Mouse (Mus musculus) intestine, postnatal 0 days (tissue): Measurements from ENCODE around the gene Lzts3. TPM values are rescaled to one million over a fixed set of nuclear protein-coding genes. Genes with fewer than 3 reads are reported as not detected.

Source experiments
- ATAC-seq: fragments of 200-750 bp; cut with Nextera tagmentation; 2 replicates; pipeline ENCODE4 v1.8.0; 2017; ENCODE audit warnings: mild to moderate bottlenecking, moderate TSS enrichment, moderate library complexity
- H3K27ac ChIP-seq: fragments of 300-500 bp; sonication (generic); 2 replicates; pipeline ENCODE4 v1.5.1; 2014; ENCODE audit warnings: mild to moderate bottlenecking, low read depth, low read length, moderate library complexity
- H3K27me3 ChIP-seq: fragments of 300-500 bp; sonication (generic); replicated peaks from 2 replicates; pipeline ENCODE4 v1.6.1; 2014; ENCODE audit warnings: low read length, mixed read lengths; ENCODE audit not compliant: control insufficient read depth, insufficient read depth
- H3K36me3 ChIP-seq: fragments of 300-500 bp; sonication (generic); 2 replicates; pipeline ENCODE4 v1.6.1; 2014; ENCODE audit warnings: mild to moderate bottlenecking, moderate library complexity; ENCODE audit not compliant: control insufficient read depth, insufficient read depth
- H3K4me1 ChIP-seq: fragments of 300-500 bp; sonication (generic); replicated peaks from 2 replicates; pipeline ENCODE4 v1.6.1; 2014; ENCODE audit warnings: antibody characterized with exemption, low read length, mixed read lengths; ENCODE audit not compliant: control insufficient read depth, insufficient read depth
- H3K4me2 ChIP-seq: fragments of 300-500 bp; sonication (generic); replicated peaks from 2 replicates; pipeline ENCODE4 v1.6.1; 2014; ENCODE audit warnings: low read depth, mild to moderate bottlenecking, moderate library complexity
- H3K4me3 ChIP-seq: fragments of 300-500 bp; sonication (generic); 2 replicates; pipeline ENCODE4 v1.5.1; 2014; ENCODE audit warnings: low read depth, low read length
- H3K9ac ChIP-seq: fragments of 300-500 bp; sonication (generic); 2 replicates; pipeline ENCODE4 v1.6.1; 2014; ENCODE audit warnings: mild to moderate bottlenecking, low read depth, low read length
- H3K9me3 ChIP-seq: fragments of 300-500 bp; sonication (generic); 2 replicates; pipeline ENCODE4 v1.6.1; 2016; ENCODE audit warnings: mixed run types; ENCODE audit not compliant: control insufficient read depth
- CTCF ChIP-seq: sonication (generic); IDR thresholded peaks from 2 replicates; pipeline ENCODE4 v1.5.1; 2016; ENCODE audit warnings: low read depth, mild to moderate bottlenecking, control low read depth, antibody characterized with exemption, moderate library complexity
- WGBS: fragments of 180-500 bp; shearing (Covaris S2); extraction: QIAGEN DNeasy Blood & Tissue Kit; methylation state at CpG from one replicate; pipeline ENCODE4 v1.1.7; 2014; 5-methylcytosine and 5-hydroxymethylcytosine counted together
- polyA plus RNA-seq: library from polyadenylated mRNA; unstranded; fragments of >200 nt; fragmentation: Nextera tagmentation; extraction: Ambion mirVana; gene quantifications from 2 replicates; pipeline ENCODE4 v1.2.1, GENCODE M21; 2015

Gene Lzts3
- polyA plus RNA-seq, 1 experiment from 2014 or later, result 9.7 TPM

DNA sequence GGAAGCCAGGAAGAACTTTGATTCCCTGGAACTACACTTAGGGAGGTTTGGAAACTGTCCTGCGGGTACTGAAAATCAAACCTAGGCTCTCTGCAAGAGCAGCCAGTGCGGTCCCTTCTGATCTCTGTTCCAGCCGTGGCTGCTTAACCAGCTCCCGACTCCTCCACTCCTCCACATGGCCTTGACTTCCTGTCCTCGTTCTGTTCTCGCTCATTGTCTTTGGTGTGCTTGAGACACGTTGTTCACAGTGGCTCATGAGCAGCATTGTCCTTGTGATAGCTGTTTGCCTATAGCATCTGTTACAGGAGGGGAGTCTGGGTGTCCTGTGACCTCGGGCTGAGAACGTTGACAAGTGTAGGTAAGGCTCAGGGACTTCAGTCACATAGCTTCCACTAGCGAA, 34.6 kb upstream of the Lzts3 start:
- Histone ChIP-seq H3K36me3 (peaks cover 88% of the 10 kb centered on the region), H3K4me3 (no peak overlapping the region), H3K4me1 (no peaks in the 10 kb centered on the region), H3K9ac (no peak overlapping the region), H3K9me3 (no peaks in the 10 kb centered on the region), H3K27ac (no peak overlapping the region), H3K4me2 (no peak overlapping the region), H3K27me3 (no peaks in the 10 kb centered on the region)
- WGBS, result 81% methylated on average over 10 of the region's 10 CpGs
- no peak for TF ChIP-seq CTCF
- no peak for ATAC-seq

DNA sequence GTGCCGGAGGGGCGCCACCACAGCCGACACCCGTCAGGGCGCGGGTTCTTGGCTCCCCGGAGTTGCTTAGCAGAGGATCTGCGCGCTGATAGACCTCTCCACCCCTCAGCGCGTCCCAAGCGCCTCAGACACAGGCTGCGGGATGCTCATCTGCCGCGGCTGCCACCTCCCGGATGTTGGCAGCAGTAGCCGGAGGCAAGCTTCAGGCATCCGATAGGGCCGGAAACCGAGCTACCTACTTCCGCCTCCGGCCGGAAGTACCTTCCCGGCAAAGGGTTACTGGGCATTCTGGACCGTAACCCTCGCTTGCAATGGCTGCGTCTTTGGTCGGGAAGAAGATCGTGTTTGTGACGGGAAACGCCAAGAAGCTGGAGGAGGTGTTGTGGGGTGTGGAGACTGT, 25.0 kb upstream of the Lzts3 start, which contains the start of gene Itpa:
Gene Itpa (plus strand): TSS at position 52 of the 400 bp plus-strand sequence.
- peaks cover 4% of the 10 kb centered on the region for H3K4me1 ChIP-seq
- WGBS, result 1% methylated on average over 31 of the region's 31 CpGs
- no peaks in the 10 kb centered on the region for H3K9me3 ChIP-seq
- peak; percentile 65 for ATAC-seq
- H3K27me3 ChIP-seq, result no peaks in the 10 kb centered on the region
- peak within 1 kb of the TSS; percentile 82 for H3K4me2 ChIP-seq
- peak within 1 kb of the TSS; percentile 69 for H3K4me3 ChIP-seq
- peak; percentile 88 for TF ChIP-seq CTCF
- H3K36me3 ChIP-seq, result peaks cover 13% of the 10 kb centered on the region; the same call in 1 of the 2 replicates
- peak within 1 kb of the TSS; percentile 61 for H3K9ac ChIP-seq
- H3K27ac ChIP-seq, result peak within 1 kb of the TSS; percentile 62

DNA sequence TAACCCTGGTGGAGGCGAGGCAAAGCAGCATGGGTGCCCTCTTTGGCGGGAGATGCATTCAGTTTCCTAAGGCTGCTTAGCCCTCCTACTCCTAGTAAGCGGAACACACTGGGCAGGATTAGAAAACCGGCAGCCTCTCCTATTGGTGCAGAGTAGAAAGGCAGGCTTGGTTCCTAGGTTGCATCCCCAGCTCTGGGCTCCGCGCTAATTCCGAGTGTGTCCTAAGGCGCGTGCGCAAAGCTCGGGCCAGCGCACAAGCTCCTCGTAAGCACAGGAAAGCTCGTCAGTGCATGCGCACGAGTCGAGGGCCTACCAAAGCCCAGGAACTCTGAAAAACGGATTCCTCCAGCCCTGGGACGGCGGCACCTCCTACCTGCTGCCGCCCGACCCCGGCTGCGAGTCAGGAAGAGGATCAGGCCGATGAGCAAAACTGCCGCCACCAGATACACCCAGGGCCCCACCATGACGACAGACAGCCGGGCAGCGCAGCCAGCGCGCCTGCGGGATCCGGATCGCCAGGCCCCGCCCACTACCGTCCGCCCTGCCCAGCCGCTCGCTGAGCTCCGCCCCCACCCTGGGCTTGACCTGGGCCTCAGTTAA, 21.6 kb upstream of the Lzts3 start, which contains the start of gene Ddrgk1:
Gene Ddrgk1 (minus strand): TSS at position 558 of the 600 bp plus-strand sequence.
- Histone ChIP-seq H3K9ac (peak within 1 kb of the TSS; percentile 89), H3K4me1 (peaks cover 4% of the 10 kb centered on the region), H3K27me3 (no peaks in the 10 kb centered on the region), H3K27ac (peak within 1 kb of the TSS; percentile 99), H3K36me3 (peaks cover 33% of the 10 kb centered on the region), H3K9me3 (no peaks in the 10 kb centered on the region), H3K4me2 (peak within 1 kb of the TSS; percentile 70), H3K4me3 (peak within 1 kb of the TSS; percentile 57)
- TF ChIP-seq CTCF, result peak; percentile 43
- under 1% methylated on average over 40 of the region's 40 CpGs for WGBS
- peak; percentile 95 for ATAC-seq

DNA sequence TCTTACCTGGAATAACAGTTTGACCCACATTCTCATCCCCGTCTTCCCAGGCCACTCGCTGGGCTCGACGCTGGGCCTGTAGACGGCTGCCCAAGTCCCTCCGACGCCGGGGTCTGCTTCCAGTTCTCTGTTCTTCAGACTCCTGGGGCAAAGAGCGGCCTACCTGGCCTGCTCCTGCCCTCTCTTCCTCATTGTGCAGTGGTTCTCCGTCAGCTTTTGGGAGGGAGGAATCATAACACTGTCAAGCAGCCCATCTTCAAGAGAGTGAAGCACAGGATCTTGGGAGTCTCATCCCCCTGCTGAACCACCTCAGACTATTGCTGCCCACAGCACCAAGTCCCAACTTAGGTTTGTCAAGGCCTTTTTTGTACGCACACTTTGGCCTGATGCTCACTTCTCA, 20.7 kb upstream of the Lzts3 start:
- H3K27ac ChIP-seq, result no peak overlapping the region
- peak overlapping the region; percentile 89; the same call in 1 of the 2 replicates for H3K9ac ChIP-seq
- no peaks in the 10 kb centered on the region for H3K9me3 ChIP-seq
- no peak for TF ChIP-seq CTCF
- no peaks in the 10 kb centered on the region for H3K27me3 ChIP-seq
- 89% methylated on average over 11 of the region's 11 CpGs for WGBS
- H3K4me2 ChIP-seq, result peak overlapping the region; percentile 70
- no peak for ATAC-seq
- peaks cover 4% of the 10 kb centered on the region for H3K4me1 ChIP-seq
- no peak overlapping the region; the same call in 1 of the 2 replicates for H3K4me3 ChIP-seq
- H3K36me3 ChIP-seq, result peaks cover 42% of the 10 kb centered on the region

DNA sequence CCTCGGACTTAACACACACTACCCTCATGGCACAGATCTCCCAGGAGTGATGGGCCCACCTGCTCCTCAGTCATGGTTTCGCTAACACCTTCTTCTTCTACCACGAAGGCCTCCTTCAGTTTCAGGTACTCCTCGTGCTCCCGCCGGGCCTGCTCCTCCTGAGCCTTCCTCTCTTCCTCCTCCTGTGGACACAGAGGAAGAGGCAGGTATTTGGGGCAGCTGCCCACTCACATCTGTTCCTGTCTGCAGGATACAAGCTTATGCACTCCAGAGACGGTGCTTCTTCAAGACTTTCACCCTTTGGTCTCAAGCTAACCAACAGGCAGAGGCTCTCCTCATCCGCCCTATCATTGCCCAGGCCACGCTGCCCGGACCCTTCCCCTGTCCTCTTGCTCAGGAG, 15.9 kb upstream of the Lzts3 start:
- no peaks in the 10 kb centered on the region for H3K9me3 ChIP-seq
- H3K9ac ChIP-seq, result no peak overlapping the region
- H3K4me3 ChIP-seq, result no peak overlapping the region
- ATAC-seq, result no peak
- no peak overlapping the region for H3K27ac ChIP-seq
- H3K4me2 ChIP-seq, result no peak overlapping the region
- no peaks in the 10 kb centered on the region for H3K4me1 ChIP-seq
- H3K36me3 ChIP-seq, result peaks cover 86% of the 10 kb centered on the region
- H3K27me3 ChIP-seq, result no peaks in the 10 kb centered on the region
- TF ChIP-seq CTCF, result no peak
- 95% methylated on average over 10 of the region's 10 CpGs for WGBS

DNA sequence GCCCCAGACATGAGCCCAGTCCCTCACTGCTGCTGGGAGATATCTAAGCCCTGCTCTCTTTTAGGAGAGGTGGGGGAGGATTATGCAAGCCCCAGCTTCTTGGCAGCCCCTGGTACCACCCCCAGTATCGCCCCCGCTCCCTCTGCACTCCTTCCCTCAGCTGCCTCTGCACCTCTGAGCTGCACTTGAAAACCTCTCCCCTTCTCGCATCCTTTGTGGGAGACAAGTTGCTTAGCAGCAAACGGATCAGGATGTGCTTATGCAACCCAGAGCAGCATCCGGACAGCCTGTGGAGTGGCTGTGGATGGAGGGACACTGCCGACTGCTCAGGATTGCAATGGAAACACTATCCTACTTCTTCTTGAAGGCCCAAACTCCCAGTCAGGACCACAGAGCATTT, 14.9 kb upstream of the Lzts3 start:
- TF ChIP-seq CTCF, result no peak
- H3K4me3 ChIP-seq, result no peak overlapping the region
- no peak overlapping the region for H3K4me2 ChIP-seq
- H3K36me3 ChIP-seq, result peaks cover 85% of the 10 kb centered on the region
- no peak overlapping the region for H3K27ac ChIP-seq
- no peaks in the 10 kb centered on the region for H3K4me1 ChIP-seq
- no peaks in the 10 kb centered on the region for H3K9me3 ChIP-seq
- ATAC-seq, result no peak
- 90% methylated on average over 6 of the region's 6 CpGs for WGBS
- no peak overlapping the region for H3K9ac ChIP-seq
- no peaks in the 10 kb centered on the region for H3K27me3 ChIP-seq
